Mouse (Mus musculus) stomach, postnatal 0 days (tissue): ENCODE measurements around the gene Itpr3.

ENCODE experiments used
- CTCF ChIP-seq: IDR thresholded peaks from 2 replicates; pipeline ENCODE4 v1.5.1; 2016; ENCODE audit warnings: antibody characterized with exemption, low read depth, mild to moderate bottlenecking, moderate library complexity
- EP300 ChIP-seq: optimal IDR thresholded peaks from 2 replicates; pipeline ENCODE3; 2016; ENCODE audit warnings: antibody characterized with exemption

DNA sequence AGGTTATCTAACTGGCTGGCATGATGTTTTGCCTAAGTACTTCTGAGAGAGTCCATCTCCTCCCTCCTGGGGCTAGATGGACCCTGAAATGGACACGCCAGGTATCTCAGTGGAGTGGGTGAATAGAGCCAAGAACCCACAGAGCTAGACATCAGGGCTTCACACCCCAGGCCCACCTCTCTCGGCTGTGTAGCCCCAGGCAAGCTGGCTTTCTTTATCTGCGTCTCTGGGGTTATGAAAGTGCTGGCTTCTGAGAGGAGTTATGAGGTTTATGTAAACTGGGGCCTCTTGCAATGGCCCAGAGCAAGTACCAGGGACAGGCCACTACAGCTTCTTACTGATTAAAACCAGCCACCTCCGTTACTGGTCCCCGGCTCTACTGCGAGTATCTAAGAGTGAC lies 97.8 kb downstream of the Itpr3 start:
- TF ChIP-seq CTCF (no peak), EP300 (no peak)
